Mouse (Mus musculus) ES-E14 (cell line): ENCODE data around the gene Gpnmb.

Source experiments
- CHD2 ChIP-seq: IDR thresholded peaks from 2 replicates; pipeline ENCODE4 v1.6.1; 2014; ENCODE audit warnings: mild to moderate bottlenecking, low read depth, low read length, inconsistent platforms
- HCFC1 ChIP-seq: IDR thresholded peaks from 2 replicates; pipeline ENCODE4 v1.6.1; 2012; ENCODE audit warnings: low read length, inconsistent platforms, borderline replicate concordance; ENCODE audit not compliant: insufficient read depth
- MAFK ChIP-seq: IDR thresholded peaks from 2 replicates; pipeline ENCODE4 v1.6.1; 2014; ENCODE audit warnings: mild to moderate bottlenecking, low read depth, low read length, inconsistent platforms; ENCODE audit not compliant: insufficient read depth
- ZC3H11A ChIP-seq: IDR thresholded peaks from 2 replicates; pipeline ENCODE4 v1.6.1; 2012; ENCODE audit warnings: low read depth, mild to moderate bottlenecking, inconsistent platforms, low read length, borderline replicate concordance
- ZNF384 ChIP-seq: IDR thresholded peaks from 2 replicates; pipeline ENCODE4 v1.6.1; 2012; ENCODE audit warnings: low read depth, low read length, inconsistent platforms

DNA sequence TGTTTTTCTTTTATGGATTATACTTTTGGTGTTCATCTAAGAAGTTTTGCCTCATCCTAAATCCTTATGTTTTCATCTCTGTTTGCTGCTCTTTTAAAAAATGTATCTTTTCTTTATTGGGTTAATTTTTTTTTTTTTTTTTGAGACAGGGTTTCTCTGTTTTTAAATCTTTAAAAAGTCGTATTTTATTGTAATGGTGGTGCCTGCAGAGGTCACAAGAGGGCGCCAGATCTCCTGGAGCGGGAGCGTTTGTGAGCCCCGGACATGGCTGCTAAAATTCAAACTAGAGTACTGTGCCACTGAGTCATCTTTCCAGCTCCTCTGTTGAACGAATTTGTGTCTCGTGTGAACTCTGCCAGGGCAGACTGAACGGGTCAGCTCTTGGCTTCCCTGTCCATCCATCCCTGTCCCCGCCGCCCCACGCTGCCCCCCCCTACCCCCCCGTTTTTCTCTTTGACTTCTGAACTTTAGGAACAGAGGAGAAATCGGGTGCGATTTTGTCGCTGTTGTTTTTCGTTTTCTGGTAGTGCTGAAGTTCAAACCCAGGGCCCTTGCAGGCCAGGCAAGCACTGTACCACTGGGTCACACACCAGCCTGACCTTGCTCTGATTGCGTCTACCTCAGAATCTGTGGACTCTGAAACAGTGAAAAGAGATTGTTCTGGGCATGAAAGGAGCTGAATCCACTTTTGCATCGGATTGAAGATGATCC lies 3.3 kb downstream of the Gpnmb start:
- TF ChIP-seq ZC3H11A (peak; percentile 88), HCFC1 (no peak), CHD2 (no peak), MAFK (no peak), ZNF384 (peak; percentile 53; the same call in 1 of the 2 replicates)
